Mouse (Mus musculus) G1E (cell line): ENCODE data around the gene Vangl2.

Experiments used
- CTCF ChIP-seq: IDR thresholded peaks from 2 replicates; pipeline ENCODE4 v1.5.1; 2012; ENCODE audit warnings: low read depth, low read length, inconsistent platforms, mixed read lengths
- GATA1 ChIP-seq: IDR thresholded peaks from 2 replicates; pipeline ENCODE4 v1.6.1; 2012; ENCODE audit warnings: borderline replicate concordance, low read length, inconsistent platforms, mixed read lengths
- GATA2 ChIP-seq: IDR thresholded peaks from 2 replicates; pipeline ENCODE4 v1.6.1; 2012; ENCODE audit warnings: low read depth, low read length, inconsistent platforms, borderline replicate concordance

- TF ChIP-seq CTCF (no peak), GATA1 (no peak), GATA2 (no peak)
Measured at GRCm38 (mm10) chr1:172070227-172070626, 42.0 kb upstream of the Vangl2 start.
